Mouse (Mus musculus) CD4-positive, CD25-positive, alpha-beta regulatory T cell, adult 2 months (primary cell): ENCODE results near the gene Cgas.
"Not testable (repeated sequence)": the region's sequence is repeated elsewhere in the genome, so short reads cannot be mapped to it uniquely, and the experiment has no call there.

Experiments
- DNase-seq: peaks from one replicate; pipeline ENCODE4 v3.0.0-alpha.2; 2012; ENCODE audit warnings: low read depth, low spot score

Gene Cgas

GRCm38 (mm10) chr9:78442579-78443392 is at the start of gene Cgas:
Cgas (minus strand) TSS chr9:78443237.
- DNase-seq: peak; percentile 75

GRCm38 (mm10) chr9:78492254-78492653 is 49.2 kb upstream of the Cgas start:
- DNase-seq: no peak

- DNase-seq: no peak
Observed at GRCm38 (mm10) chr9:78491169-78491568, 48.1 kb upstream of the Cgas start.

GRCm38 (mm10) chr9:78488890-78489420 is 45.9 kb upstream of the Cgas start, which contains the start of gene Eef1a1:
Eef1a1 (minus strand) TSS chr9:78489151.
- DNase-seq: peak; percentile 75

- not testable (repeated sequence) for DNase-seq
Observed at GRCm38 (mm10) chr9:78488021-78488420, 45.0 kb upstream of the Cgas start.

GRCm38 (mm10) chr9:78484660-78485059 is 41.6 kb upstream of the Cgas start:
- DNase-seq: no peak

GRCm38 (mm10) chr9:78482386-78482785 is 39.3 kb upstream of the Cgas start:
- no peak for DNase-seq

GRCm38 (mm10) chr9:78481423-78482331 is 38.6 kb upstream of the Cgas start:
- DNase-seq: peak; percentile 97

- DNase-seq: peak; percentile 91
Observed at GRCm38 (mm10) chr9:78480706-78481358, 37.8 kb upstream of the Cgas start.

- DNase-seq: peak; percentile 29
Observed at GRCm38 (mm10) chr9:78480227-78480626, 37.2 kb upstream of the Cgas start.

GRCm38 (mm10) chr9:78479308-78479707 is 36.3 kb upstream of the Cgas start:
- DNase-seq: peak; percentile 15

GRCm38 (mm10) chr9:78478009-78478605 is 35.1 kb upstream of the Cgas start:
- peak; percentile 25 for DNase-seq

- DNase-seq: peak; percentile 75
Observed at GRCm38 (mm10) chr9:78477021-78477551, 34.0 kb upstream of the Cgas start.

GRCm38 (mm10) chr9:78476531-78477020 is 33.5 kb upstream of the Cgas start:
- DNase-seq: peak; percentile 36

GRCm38 (mm10) chr9:78475873-78476272 is 32.8 kb upstream of the Cgas start:
- DNase-seq: peak; percentile 30

GRCm38 (mm10) chr9:78475383-78475780 is 32.3 kb upstream of the Cgas start:
- no peak for DNase-seq

- no peak for DNase-seq
Observed at GRCm38 (mm10) chr9:78474771-78475382, 31.8 kb upstream of the Cgas start.

GRCm38 (mm10) chr9:78474270-78474669 is 31.2 kb upstream of the Cgas start:
- DNase-seq: no peak

- no peak for DNase-seq
Observed at GRCm38 (mm10) chr9:78473588-78473987, 30.6 kb upstream of the Cgas start.

GRCm38 (mm10) chr9:78465725-78466124 is 22.7 kb upstream of the Cgas start:
- no peak for DNase-seq
